Mouse (Mus musculus) erythroblast, embryonic 14.5 days (primary cell): ENCODE measurements at regions not wholly inside any gene's neighbourhood (a gene's known extent, or its start where the extent isn't known, plus 50 kb on each side); places are given as distances from the start of the nearest gene placed in this dataset.

Experiments
- H3K27me3 ChIP-seq: 2 replicates; pipeline ENCODE4 v1.6.1; 2012; ENCODE audit warnings: inconsistent platforms; ENCODE audit not compliant: control insufficient read depth
- H3K36me3 ChIP-seq: 2 replicates; pipeline ENCODE4 v1.6.1; 2012; ENCODE audit warnings: mild to moderate bottlenecking, inconsistent platforms; ENCODE audit not compliant: control insufficient read depth
- H3K4me1 ChIP-seq: 2 replicates; pipeline ENCODE4 v1.6.1; 2012; ENCODE audit warnings: inconsistent platforms; ENCODE audit not compliant: control insufficient read depth
- H3K4me3 ChIP-seq: replicated peaks from 2 replicates; pipeline ENCODE3; 2012; ENCODE audit warnings: moderate library complexity, mild to moderate bottlenecking, inconsistent platforms
- H3K9me3 ChIP-seq: 2 replicates; pipeline ENCODE4 v1.6.1; 2012; ENCODE audit warnings: low read length, inconsistent platforms, mixed read lengths; ENCODE audit not compliant: control insufficient read depth
- GATA1 ChIP-seq: IDR thresholded peaks from 2 replicates; pipeline ENCODE4 v1.6.1; 2012; ENCODE audit warnings: low read length, inconsistent platforms, mixed read lengths
- TAL1 ChIP-seq: IDR thresholded peaks from 3 replicates; pipeline ENCODE4 v1.6.1; 2012; ENCODE audit warnings: low read length, inconsistent platforms, mixed read lengths

- H3K9me3 ChIP-seq: no peaks in the 10 kb centered on the region
- no peaks in the 10 kb centered on the region for H3K27me3 ChIP-seq
- H3K36me3 ChIP-seq: no peaks in the 10 kb centered on the region
- no peak for TF ChIP-seq TAL1
- no peak for TF ChIP-seq GATA1
- no peak overlapping the region for H3K4me3 ChIP-seq
- H3K4me1 ChIP-seq: no peaks in the 10 kb centered on the region
Measured at GRCm38 (mm10) chr4:114712005-114712665, 109.4 kb upstream of the Gm12830 start.

- Histone ChIP-seq H3K36me3 (no peaks in the 10 kb centered on the region), H3K27me3 (no peaks in the 10 kb centered on the region), H3K4me3 (no peak overlapping the region), H3K4me1 (no peaks in the 10 kb centered on the region), H3K9me3 (peaks cover 4% of the 10 kb centered on the region)
- no peak for TF ChIP-seq TAL1
- TF ChIP-seq GATA1: no peak
Measured at GRCm38 (mm10) chr4:114712921-114713527, 108.5 kb upstream of the Gm12830 start.

- Histone ChIP-seq H3K4me1 (no peaks in the 10 kb centered on the region), H3K36me3 (no peaks in the 10 kb centered on the region), H3K4me3 (no peak overlapping the region), H3K27me3 (no peaks in the 10 kb centered on the region), H3K9me3 (peaks cover 4% of the 10 kb centered on the region)
- TF ChIP-seq TAL1 (no peak), GATA1 (no peak)
Measured at GRCm38 (mm10) chr4:114716703-114717102, 104.8 kb upstream of the Gm12830 start.

GRCm38 (mm10) chr4:114720696-114721095 lies 100.8 kb upstream of the Gm12830 start:
- TF ChIP-seq TAL1 (no peak), GATA1 (no peak)
- peaks cover 4% of the 10 kb centered on the region for H3K9me3 ChIP-seq
- H3K4me3 ChIP-seq: no peak overlapping the region
- no peaks in the 10 kb centered on the region for H3K36me3 ChIP-seq
- H3K4me1 ChIP-seq: no peaks in the 10 kb centered on the region
- no peaks in the 10 kb centered on the region for H3K27me3 ChIP-seq

- H3K9me3 ChIP-seq: peaks cover 4% of the 10 kb centered on the region
- TF ChIP-seq TAL1: no peak
- TF ChIP-seq GATA1: no peak
- H3K27me3 ChIP-seq: no peaks in the 10 kb centered on the region
- no peak overlapping the region for H3K4me3 ChIP-seq
- no peaks in the 10 kb centered on the region for H3K4me1 ChIP-seq
- no peaks in the 10 kb centered on the region for H3K36me3 ChIP-seq
Measured at GRCm38 (mm10) chr4:114721386-114721785, 100.1 kb upstream of the Gm12830 start.

- Histone ChIP-seq H3K9me3 (no peaks in the 10 kb centered on the region), H3K4me1 (no peaks in the 10 kb centered on the region), H3K36me3 (no peaks in the 10 kb centered on the region), H3K27me3 (no peaks in the 10 kb centered on the region), H3K4me3 (no peak overlapping the region)
- TF ChIP-seq GATA1 (no peak), TAL1 (no peak)
Measured at GRCm38 (mm10) chr4:114728235-114729000, 93.1 kb upstream of the Gm12830 start.

GRCm38 (mm10) chr4:114733256-114734004 lies 88.1 kb upstream of the Gm12830 start:
- Histone ChIP-seq H3K4me3 (no peak overlapping the region), H3K4me1 (no peaks in the 10 kb centered on the region), H3K27me3 (no peaks in the 10 kb centered on the region), H3K9me3 (no peaks in the 10 kb centered on the region), H3K36me3 (no peaks in the 10 kb centered on the region)
- TF ChIP-seq TAL1 (no peak), GATA1 (no peak)

GRCm38 (mm10) chr4:114738903-114739667 lies 82.4 kb upstream of the Gm12830 start:
- TF ChIP-seq TAL1 (no peak), GATA1 (no peak)
- Histone ChIP-seq H3K9me3 (no peaks in the 10 kb centered on the region), H3K4me1 (no peaks in the 10 kb centered on the region), H3K4me3 (no peak overlapping the region), H3K36me3 (no peaks in the 10 kb centered on the region), H3K27me3 (no peaks in the 10 kb centered on the region)
